Mouse (Mus musculus): ENCODE data around the gene Cdk6.

DNA sequence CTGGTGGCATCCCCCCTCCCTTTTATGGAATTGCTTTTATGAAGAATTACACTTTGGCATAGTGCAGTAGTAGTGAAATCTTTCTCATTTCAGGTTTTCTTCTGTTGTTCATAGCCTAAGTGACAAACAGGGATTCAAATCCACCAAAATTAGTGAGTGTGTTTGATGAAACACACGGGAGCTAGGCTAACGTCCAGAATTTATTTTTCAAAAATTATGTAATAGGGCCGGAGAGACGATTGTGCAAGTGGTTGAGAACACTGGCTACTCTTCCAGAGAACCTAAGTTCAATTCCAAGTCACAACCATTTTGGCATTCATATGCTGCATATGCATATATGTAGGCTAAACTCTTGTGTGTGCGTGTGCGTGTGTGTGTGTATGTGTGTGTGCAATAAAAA, 16.2 kb downstream of the Cdk6 start:
- no peak for TF ChIP-seq MAFK (IDR thresholded peaks at IDR 0.05; ENCODE audit: insufficient read depth, low read depth, low read length)
- no peak for TF ChIP-seq ZC3H11A (IDR thresholded peaks at IDR 0.05; ENCODE audit: borderline replicate concordance, low read depth, low read length)
- TF ChIP-seq HCFC1 (IDR thresholded peaks at IDR 0.05; ENCODE audit: borderline replicate concordance, insufficient read depth, low read length) = no peak
- TF ChIP-seq CHD2 (IDR thresholded peaks at IDR 0.05; ENCODE audit: low read depth, low read length) = no peak
- TF ChIP-seq ZNF384 (IDR thresholded peaks at IDR 0.05; ENCODE audit: low read depth, low read length) = no peak
